Mouse (Mus musculus): ENCODE results near the gene Onecut1. TPM values are rescaled to one million over a fixed set of nuclear protein-coding genes. Genes with fewer than 3 reads are reported as not detected.

Onecut1 gene
- polyA plus RNA-seq, 1 experiment from 2014 or later, result not detected

GRCm38 (mm10) chr9:74857508-74857840, 4.2 kb upstream of the Onecut1 start:
- Histone ChIP-seq H3K4me1 (ENCODE audit: control insufficient read depth, insufficient read depth, low read length) (peaks cover 7% of the 10 kb centered on the region), H3K36me3 (ENCODE audit: control insufficient read depth, insufficient read depth) (no peaks in the 10 kb centered on the region), H3K9me3 (replicated peaks; ENCODE audit: control insufficient read depth, low read length) (no peaks in the 10 kb centered on the region; the same call in 1 of the 2 replicates), H3K9ac (ENCODE audit: low read length) (no peak overlapping the region), H3K4me3 (ENCODE audit: low read length) (no peak overlapping the region), H3K27me3 (ENCODE audit: control insufficient read depth, insufficient read depth, low read length) (peaks cover 95% of the 10 kb centered on the region), H3K27ac (ENCODE audit: low read length) (no peak overlapping the region), H3K4me2 (ENCODE audit: low read depth, low read length) (no peak overlapping the region)
- 3% methylated on average over 7 of the region's 7 CpGs for WGBS
- no peak for ATAC-seq (replicated peaks; ENCODE audit: extremely low read depth, insufficient read depth, low FRiP score)

- Histone ChIP-seq H3K27me3 (ENCODE audit: control insufficient read depth, insufficient read depth, low read length) (peaks cover 95% of the 10 kb centered on the region), H3K36me3 (ENCODE audit: control insufficient read depth, insufficient read depth) (no peaks in the 10 kb centered on the region), H3K27ac (ENCODE audit: low read length) (no peak overlapping the region), H3K9ac (ENCODE audit: low read length) (no peak overlapping the region), H3K4me1 (ENCODE audit: control insufficient read depth, insufficient read depth, low read length) (peaks cover 9% of the 10 kb centered on the region), H3K4me3 (ENCODE audit: low read length) (no peak overlapping the region), H3K9me3 (replicated peaks; ENCODE audit: control insufficient read depth, low read length) (no peaks in the 10 kb centered on the region; the same call in 1 of the 2 replicates), H3K4me2 (ENCODE audit: low read depth, low read length) (no peak overlapping the region)
- ATAC-seq (replicated peaks; ENCODE audit: extremely low read depth, insufficient read depth, low FRiP score), result no peak
- WGBS, result 4% methylated on average over 5 of the region's 5 CpGs
Observed at GRCm38 (mm10) chr9:74858111-74858510, 3.6 kb upstream of the Onecut1 start.

GRCm38 (mm10) chr9:74860461-74860860, 1.3 kb upstream of the Onecut1 start:
- no peaks in the 10 kb centered on the region for H3K36me3 ChIP-seq (ENCODE audit: control insufficient read depth, insufficient read depth)
- no peaks in the 10 kb centered on the region; the same call in 1 of the 2 replicates for H3K9me3 ChIP-seq (replicated peaks; ENCODE audit: control insufficient read depth, low read length)
- no peak for ATAC-seq (replicated peaks; ENCODE audit: extremely low read depth, insufficient read depth, low FRiP score)
- WGBS, result 9% methylated on average over 18 of the region's 18 CpGs
- H3K4me1 ChIP-seq (ENCODE audit: control insufficient read depth, insufficient read depth, low read length), result peaks cover 12% of the 10 kb centered on the region
- no peak overlapping the region for H3K27ac ChIP-seq (ENCODE audit: low read length)
- H3K4me2 ChIP-seq (ENCODE audit: low read depth, low read length), result peak overlapping the region; percentile 27; the same call in 1 of the 2 replicates
- H3K9ac ChIP-seq (ENCODE audit: low read length), result no peak overlapping the region
- peak overlapping the region; percentile 13; the same call in 1 of the 2 replicates for H3K4me3 ChIP-seq (ENCODE audit: low read length)
- H3K27me3 ChIP-seq (ENCODE audit: control insufficient read depth, insufficient read depth, low read length), result peaks cover 96% of the 10 kb centered on the region

- Histone ChIP-seq H3K36me3 (ENCODE audit: control insufficient read depth, insufficient read depth) (no peaks in the 10 kb centered on the region), H3K27me3 (ENCODE audit: control insufficient read depth, insufficient read depth, low read length) (peaks cover 97% of the 10 kb centered on the region), H3K4me1 (ENCODE audit: control insufficient read depth, insufficient read depth, low read length) (peaks cover 12% of the 10 kb centered on the region), H3K4me3 (ENCODE audit: low read length) (peak overlapping the region; percentile 48), H3K9me3 (replicated peaks; ENCODE audit: control insufficient read depth, low read length) (no peaks in the 10 kb centered on the region; the same call in 1 of the 2 replicates), H3K9ac (ENCODE audit: low read length) (peak overlapping the region; percentile 1; the same call in 1 of the 2 replicates), H3K4me2 (ENCODE audit: low read depth, low read length) (peak overlapping the region; percentile 78), H3K27ac (ENCODE audit: low read length) (no peak overlapping the region)
- ATAC-seq (replicated peaks; ENCODE audit: extremely low read depth, insufficient read depth, low FRiP score), result no peak; the same call in 1 of the 2 replicates
- under 1% methylated on average over 48 of the region's 48 CpGs for WGBS
Observed at GRCm38 (mm10) chr9:74862096-74862780, 517 bp downstream of the Onecut1 start.

- Histone ChIP-seq H3K36me3 (ENCODE audit: control insufficient read depth, insufficient read depth) (no peaks in the 10 kb centered on the region), H3K27me3 (ENCODE audit: control insufficient read depth, insufficient read depth, low read length) (peaks cover 97% of the 10 kb centered on the region), H3K9me3 (replicated peaks; ENCODE audit: control insufficient read depth, low read length) (no peaks in the 10 kb centered on the region; the same call in 1 of the 2 replicates), H3K9ac (ENCODE audit: low read length) (no peak overlapping the region), H3K4me3 (ENCODE audit: low read length) (peak overlapping the region; percentile 48), H3K4me2 (ENCODE audit: low read depth, low read length) (peak overlapping the region; percentile 78; the same call in 1 of the 2 replicates), H3K4me1 (ENCODE audit: control insufficient read depth, insufficient read depth, low read length) (peaks cover 12% of the 10 kb centered on the region), H3K27ac (ENCODE audit: low read length) (no peak overlapping the region)
- ATAC-seq (replicated peaks; ENCODE audit: extremely low read depth, insufficient read depth, low FRiP score), result no peak
- WGBS, result 2% methylated on average over 56 of the region's 56 CpGs
Observed at GRCm38 (mm10) chr9:74862783-74863654, 1.3 kb downstream of the Onecut1 start.

DNA sequence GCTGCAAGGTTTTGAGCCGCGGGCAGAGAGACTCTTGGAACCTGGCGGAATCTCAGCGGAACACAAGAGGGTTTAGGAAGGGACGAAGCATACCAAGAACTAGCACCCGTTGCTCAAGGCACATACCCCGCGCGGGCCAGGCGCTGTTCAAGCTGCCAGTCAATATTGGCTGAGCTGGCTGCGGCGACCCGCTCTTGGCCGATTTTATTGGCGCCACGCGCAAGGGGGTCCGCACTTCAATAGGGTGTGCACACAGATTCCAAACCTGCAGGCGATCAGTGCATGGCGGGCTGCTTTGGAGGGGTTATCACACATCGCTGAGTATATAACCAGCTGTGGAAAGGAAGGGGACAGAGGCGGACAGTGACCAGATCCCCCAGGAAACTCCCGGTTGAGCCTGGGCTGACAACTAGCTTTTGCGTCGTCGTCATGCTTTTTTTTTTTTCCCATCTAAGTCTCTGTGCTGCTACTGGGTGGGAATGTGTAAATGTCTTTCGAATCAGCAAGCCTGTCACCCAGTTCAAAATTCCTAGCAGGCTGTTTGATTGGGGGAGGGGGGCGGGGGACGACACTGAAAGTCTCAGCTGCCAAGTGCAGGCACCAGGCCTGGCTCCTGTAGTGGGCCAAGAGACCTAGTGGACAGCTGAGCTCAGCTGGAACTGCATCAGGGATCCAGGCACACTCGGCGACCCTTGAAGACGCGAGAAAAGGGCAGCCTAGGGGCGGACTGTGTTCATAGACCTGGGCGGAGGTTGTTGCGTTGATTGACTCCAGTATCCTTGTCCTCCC, 2.1 kb downstream of the Onecut1 start:
- WGBS, result 1% methylated on average over 36 of the region's 36 CpGs
- Histone ChIP-seq H3K27ac (ENCODE audit: low read length) (no peak overlapping the region), H3K9ac (ENCODE audit: low read length) (no peak overlapping the region), H3K27me3 (ENCODE audit: control insufficient read depth, insufficient read depth, low read length) (peaks cover 97% of the 10 kb centered on the region), H3K4me3 (ENCODE audit: low read length) (no peak overlapping the region), H3K4me2 (ENCODE audit: low read depth, low read length) (no peak overlapping the region), H3K4me1 (ENCODE audit: control insufficient read depth, insufficient read depth, low read length) (peaks cover 12% of the 10 kb centered on the region), H3K9me3 (replicated peaks; ENCODE audit: control insufficient read depth, low read length) (no peaks in the 10 kb centered on the region), H3K36me3 (ENCODE audit: control insufficient read depth, insufficient read depth) (no peaks in the 10 kb centered on the region)
- no peak for ATAC-seq (replicated peaks; ENCODE audit: extremely low read depth, insufficient read depth, low FRiP score)

DNA sequence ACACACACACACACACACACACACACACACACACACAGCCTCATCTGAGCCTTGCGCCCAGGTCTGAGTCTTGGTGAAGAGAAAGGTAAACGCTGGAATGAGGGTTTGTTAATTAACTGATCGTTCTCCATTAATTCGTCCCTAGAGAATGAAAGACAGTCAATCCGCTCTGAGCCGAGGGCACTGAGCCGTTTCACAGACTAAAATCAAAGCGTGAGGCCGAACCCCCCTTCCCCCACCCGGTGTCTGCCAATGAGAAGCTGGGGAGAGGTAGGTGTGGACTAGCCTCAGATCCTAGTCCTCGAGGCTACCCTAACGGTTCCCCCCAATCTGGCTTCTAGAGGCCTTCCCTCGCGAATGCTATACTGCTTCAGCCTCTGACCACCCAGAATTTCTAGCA, 2.8 kb downstream of the Onecut1 start:
- H3K9ac ChIP-seq (ENCODE audit: low read length), result no peak overlapping the region
- ATAC-seq (replicated peaks; ENCODE audit: extremely low read depth, insufficient read depth, low FRiP score), result no peak
- H3K4me1 ChIP-seq (ENCODE audit: control insufficient read depth, insufficient read depth, low read length), result peaks cover 12% of the 10 kb centered on the region
- no peak overlapping the region for H3K4me2 ChIP-seq (ENCODE audit: low read depth, low read length)
- no peaks in the 10 kb centered on the region for H3K9me3 ChIP-seq (replicated peaks; ENCODE audit: control insufficient read depth, low read length)
- H3K27ac ChIP-seq (ENCODE audit: low read length), result no peak overlapping the region
- H3K4me3 ChIP-seq (ENCODE audit: low read length), result no peak overlapping the region
- H3K36me3 ChIP-seq (ENCODE audit: control insufficient read depth, insufficient read depth), result no peaks in the 10 kb centered on the region
- WGBS, result 9% methylated on average over 14 of the region's 14 CpGs
- peaks cover 94% of the 10 kb centered on the region for H3K27me3 ChIP-seq (ENCODE audit: control insufficient read depth, insufficient read depth, low read length)

DNA sequence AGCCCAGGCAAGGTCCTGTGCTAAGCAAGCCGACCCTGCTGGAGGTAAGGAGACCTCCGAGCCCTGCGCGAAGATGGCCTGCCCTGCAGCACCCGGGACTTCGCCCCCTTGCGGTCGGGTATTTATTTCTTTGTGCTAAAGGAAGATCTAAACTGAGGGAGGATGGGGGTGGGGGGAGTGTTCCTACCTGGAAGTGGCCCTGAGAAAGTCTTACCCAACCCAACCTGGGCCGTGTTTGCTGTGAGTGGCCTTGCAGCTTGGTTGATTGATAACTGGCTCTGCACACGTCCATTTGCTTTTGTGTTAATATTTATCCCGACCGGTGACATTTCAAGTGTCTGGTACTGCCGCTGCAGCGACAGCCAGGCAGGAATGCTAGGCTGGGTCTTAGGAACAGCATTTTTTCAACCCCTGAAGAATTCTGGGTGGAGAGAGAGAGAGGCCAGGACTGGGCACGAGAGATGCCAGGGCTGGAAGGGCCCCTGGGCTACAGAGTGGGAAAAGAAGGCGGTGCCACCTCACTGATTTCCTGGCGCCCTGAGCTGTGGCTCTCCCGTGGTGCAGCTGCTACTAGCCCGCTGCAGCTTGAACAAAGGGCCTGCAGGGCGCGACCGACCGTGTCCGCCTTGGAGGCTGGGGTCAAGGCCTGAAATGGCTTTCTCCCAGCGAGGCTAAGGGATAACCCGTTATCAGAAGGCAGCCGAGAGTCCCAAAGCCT, 5.0 kb downstream of the Onecut1 start:
- H3K36me3 ChIP-seq (ENCODE audit: control insufficient read depth, insufficient read depth), result no peaks in the 10 kb centered on the region

More for the DNA sequence above, 5.0 kb downstream of the Onecut1 start:
- Histone ChIP-seq H3K4me3 (ENCODE audit: low read length) (no peak overlapping the region), H3K27ac (ENCODE audit: low read length) (no peak overlapping the region), H3K27me3 (ENCODE audit: control insufficient read depth, insufficient read depth, low read length) (peaks cover 83% of the 10 kb centered on the region), H3K4me2 (ENCODE audit: low read depth, low read length) (no peak overlapping the region), H3K9me3 (replicated peaks; ENCODE audit: control insufficient read depth, low read length) (no peaks in the 10 kb centered on the region), H3K4me1 (ENCODE audit: control insufficient read depth, insufficient read depth, low read length) (peaks cover 9% of the 10 kb centered on the region), H3K9ac (ENCODE audit: low read length) (no peak overlapping the region)
- 10% methylated on average over 27 of the region's 27 CpGs for WGBS
- no peak for ATAC-seq (replicated peaks; ENCODE audit: extremely low read depth, insufficient read depth, low FRiP score)
